In genomic region chr2:20377026-20377425, GRCm38 (mm10) we compare ENCODE assay signal across 28 mouse cellular contexts.
DNase-seq lines count a peak whose midpoint lies in the region; ATAC-seq and TF ChIP-seq lines count a peak whose summit lies in the region.
"Had no signal": no experiment of that assay in that cellular context is flagged by ENCODE, and none has a peak within 500 bp of the region (broad histone marks: within the 10 kb centered on the region; RNA-seq: fewer than 3 reads in every experiment).

No protein-coding gene starts in this region.

- H3K27ac ChIP-seq in liver, adult 2 months (replicated peaks; ENCODE audit: insufficient read depth, low read depth, low read length): no peak overlapping the region
- no peak overlapping the region for H3K27ac ChIP-seq in liver, embryonic 11.5 days (ENCODE audit: low read depth, low read length)
- H3K27ac ChIP-seq in forebrain, embryonic 16.5 days (ENCODE audit: low read length): no peak overlapping the region
- H3K27ac ChIP-seq: embryonic facial prominence, embryonic 13.5 days; forebrain, embryonic 12.5 days; forebrain, embryonic 15.5 days; heart, adult 2 months; heart, embryonic 10.5 days; heart, embryonic 13.5 days; hindbrain, embryonic 14.5 days; hindbrain, postnatal 0 days had no signal

- peak; percentile 59 for DNase-seq in liver, adult 2 months (ENCODE audit: extremely low read depth, low read depth, low spot score)
- no peak for DNase-seq in liver, embryonic 11.5 days (ENCODE audit: low spot score)
- peak; percentile 78 for DNase-seq in Muller cell, postnatal 12 days (ENCODE audit: inconsistent ontology term)
- DNase-seq in NIH3T3 (ENCODE audit: low read depth): peak; percentile 39
- DNase-seq in retina, embryonic 14.5 days (ENCODE audit: low spot score): peak; percentile 59
- DNase-seq: adrenal gland, postnatal 10 days; adrenal gland, postnatal 36 days; cerebellum, adult 11 months; cerebellum, adult 2 months; cerebellum, adult 9-11 months; cerebellum, postnatal 25 days; gastrocnemius, postnatal 10 days; gastrocnemius, postnatal 36 days; heart, adult 2 months; heart, postnatal 14 days; heart, postnatal 4 days had no signal

- WGBS in liver, adult 2 months: 90% methylated on average over 2 of the region's 2 CpGs
- WGBS in liver, embryonic 11.5 days: 72% methylated on average over 2 of the region's 2 CpGs
- WGBS in forebrain, embryonic 16.5 days: 68% methylated on average over 2 of the region's 2 CpGs

- H3K36me3 ChIP-seq in liver, adult 2 months (ENCODE audit: control insufficient read depth, insufficient read depth, low read length): no peaks in the 10 kb centered on the region
- no peaks in the 10 kb centered on the region for H3K36me3 ChIP-seq in liver, embryonic 11.5 days (ENCODE audit: control insufficient read depth, insufficient read depth, low read length)
- no peaks in the 10 kb centered on the region for H3K36me3 ChIP-seq in forebrain, embryonic 16.5 days (ENCODE audit: control insufficient read depth, insufficient read depth)
- H3K36me3 ChIP-seq: embryonic facial prominence, embryonic 13.5 days; forebrain, embryonic 12.5 days; forebrain, embryonic 15.5 days; heart, embryonic 10.5 days; heart, embryonic 13.5 days had no signal

- H3K4me2 ChIP-seq in liver, embryonic 11.5 days: no peak overlapping the region
- H3K4me2 ChIP-seq in forebrain, embryonic 16.5 days (ENCODE audit: low read length): no peak overlapping the region
- H3K4me2 ChIP-seq: embryonic facial prominence, embryonic 13.5 days; forebrain, embryonic 12.5 days; forebrain, embryonic 15.5 days; heart, embryonic 13.5 days; hindbrain, embryonic 14.5 days had no signal

- no peak overlapping the region for H3K9ac ChIP-seq in liver, adult 2 months (ENCODE audit: low read depth, low read length)
- no peak overlapping the region for H3K9ac ChIP-seq in liver, embryonic 11.5 days (ENCODE audit: low read depth, low read length)
- no peak overlapping the region for H3K9ac ChIP-seq in forebrain, embryonic 16.5 days (replicated peaks; ENCODE audit: low read depth, low read length)
- H3K9ac ChIP-seq: embryonic facial prominence, embryonic 13.5 days; forebrain, embryonic 12.5 days; forebrain, embryonic 15.5 days; heart, embryonic 13.5 days; hindbrain, embryonic 14.5 days had no signal

- no peak for TF ChIP-seq POLR2A in liver, adult 2 months (IDR thresholded peaks at IDR 0.05; ENCODE audit: extremely low read depth, insufficient read depth, low read length)

- no peaks in the 10 kb centered on the region for H3K79me2 ChIP-seq in liver, adult 2 months (ENCODE audit: control insufficient read depth, insufficient read depth, low read length)

- no peak for ATAC-seq in liver, embryonic 11.5 days (replicated peaks; ENCODE audit: low FRiP score)
- no peak for ATAC-seq in forebrain, embryonic 16.5 days
- ATAC-seq in cerebellum, adult (ENCODE audit: insufficient number of reproducible peaks, low FRiP score, low TSS enrichment): no peak
- ATAC-seq: CD4-positive, CD25-positive, alpha-beta regulatory T cell, adult 4 months; forebrain, embryonic 15.5 days; hindbrain, postnatal 0 days; inflammation-experienced regulatory T-cells, adult 6 months; Patski had no signal

- no peaks in the 10 kb centered on the region for H3K4me1 ChIP-seq in liver, adult 2 months (ENCODE audit: control insufficient read depth, insufficient read depth, low read length)
- no peaks in the 10 kb centered on the region for H3K4me1 ChIP-seq in liver, embryonic 11.5 days (replicated peaks; ENCODE audit: control insufficient read depth, insufficient read depth, low read length)
- H3K4me1 ChIP-seq in forebrain, embryonic 16.5 days (replicated peaks; ENCODE audit: control insufficient read depth, insufficient read depth, low read length): no peaks in the 10 kb centered on the region
- H3K4me1 ChIP-seq: embryonic facial prominence, embryonic 13.5 days; forebrain, embryonic 12.5 days; forebrain, embryonic 15.5 days; heart, embryonic 10.5 days; heart, embryonic 13.5 days had no signal

- TF ChIP-seq CTCF in liver, adult 2 months (IDR thresholded peaks at IDR 0.05; ENCODE audit: low read depth, low read length): no peak

- no peaks in the 10 kb centered on the region for H3K27me3 ChIP-seq in liver, adult 2 months (ENCODE audit: control insufficient read depth, insufficient read depth, low read length)
- H3K27me3 ChIP-seq in liver, embryonic 11.5 days (replicated peaks; ENCODE audit: control insufficient read depth, insufficient read depth, low read length): no peaks in the 10 kb centered on the region
- H3K27me3 ChIP-seq in forebrain, embryonic 16.5 days (replicated peaks; ENCODE audit: control insufficient read depth, insufficient read depth, low read length): no peaks in the 10 kb centered on the region
- H3K27me3 ChIP-seq: embryonic facial prominence, embryonic 13.5 days; forebrain, embryonic 12.5 days; forebrain, embryonic 15.5 days; heart, embryonic 13.5 days; Patski had no signal

- H3K9me3 ChIP-seq in liver, embryonic 11.5 days (ENCODE audit: control insufficient read depth, low read length): no peaks in the 10 kb centered on the region
- no peaks in the 10 kb centered on the region for H3K9me3 ChIP-seq in forebrain, embryonic 16.5 days (ENCODE audit: control insufficient read depth, low read length)
- H3K9me3 ChIP-seq: embryonic facial prominence, embryonic 13.5 days; forebrain, embryonic 12.5 days; forebrain, embryonic 15.5 days; heart, embryonic 10.5 days; heart, embryonic 13.5 days had no signal

- H3K4me3 ChIP-seq in liver, adult 2 months (ENCODE audit: insufficient read depth, low read depth, low read length): no peak overlapping the region
- H3K4me3 ChIP-seq in liver, embryonic 11.5 days (ENCODE audit: low read depth, low read length): no peak overlapping the region
- no peak overlapping the region for H3K4me3 ChIP-seq in forebrain, embryonic 16.5 days (replicated peaks; ENCODE audit: low read length)
- H3K4me3 ChIP-seq: embryonic facial prominence, embryonic 13.5 days; forebrain, embryonic 12.5 days; forebrain, embryonic 15.5 days; heart, adult 2 months; heart, embryonic 10.5 days; heart, embryonic 13.5 days had no signal
